Mouse (Mus musculus) forelimb bud, embryonic 11.5 days (tissue): ENCODE measurements around the gene Dnaja4.
"Not testable (repeated sequence)": the region's sequence is repeated elsewhere in the genome, so short reads cannot be mapped to it uniquely, and the experiment has no call there.

Source experiments
- DNase-seq: peaks from one replicate; pipeline ENCODE4 v3.0.0-alpha.2; 2012; ENCODE audit warnings: low read depth, low spot score

The Dnaja4 gene

DNA sequence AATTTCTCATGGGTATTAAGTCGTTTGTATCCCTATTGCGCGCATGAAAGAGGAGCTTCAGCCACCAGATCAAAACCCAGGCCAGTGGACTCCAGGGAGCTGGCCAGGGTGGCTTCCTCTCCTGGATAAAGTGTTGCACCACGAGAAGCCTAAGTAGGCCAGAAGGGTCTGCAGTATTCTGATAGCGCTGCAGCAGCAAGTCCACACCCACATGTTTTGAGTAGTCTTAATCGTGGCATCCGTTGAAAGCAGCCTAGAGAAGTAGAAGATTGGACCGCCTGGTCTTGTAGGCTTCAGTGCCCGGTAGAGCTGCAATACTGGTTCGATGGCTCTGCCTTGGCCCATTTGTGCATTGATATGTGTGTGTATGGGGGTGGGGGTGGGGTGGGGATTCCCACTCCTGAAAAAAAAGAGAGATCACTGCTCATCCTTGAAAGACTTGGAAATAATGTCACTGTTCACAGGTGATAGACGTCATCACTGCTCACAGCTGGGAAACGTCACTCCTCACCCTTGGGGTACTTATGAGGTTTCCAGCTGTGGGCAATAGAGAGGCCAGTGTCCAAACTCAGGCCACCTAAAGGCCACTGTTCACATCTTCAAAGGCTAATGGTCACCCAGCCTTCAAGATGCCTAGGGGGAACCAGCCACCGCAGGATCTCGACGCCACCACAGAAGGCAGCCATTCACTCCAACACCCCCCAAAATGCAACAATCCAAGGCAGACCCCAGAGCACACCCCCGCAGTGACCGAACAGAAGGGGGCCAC lies at the start of gene Dnaja4:
Gene Dnaja4 (plus strand): TSS at position 556 of the 769 bp plus-strand sequence.
- no peak for DNase-seq

GRCm38 (mm10) chr9:54649360-54649759 lies 49.3 kb upstream of the Dnaja4 start:
- no peak for DNase-seq

GRCm38 (mm10) chr9:54652778-54653177 lies 45.9 kb upstream of the Dnaja4 start:
- DNase-seq, result no peak

DNA sequence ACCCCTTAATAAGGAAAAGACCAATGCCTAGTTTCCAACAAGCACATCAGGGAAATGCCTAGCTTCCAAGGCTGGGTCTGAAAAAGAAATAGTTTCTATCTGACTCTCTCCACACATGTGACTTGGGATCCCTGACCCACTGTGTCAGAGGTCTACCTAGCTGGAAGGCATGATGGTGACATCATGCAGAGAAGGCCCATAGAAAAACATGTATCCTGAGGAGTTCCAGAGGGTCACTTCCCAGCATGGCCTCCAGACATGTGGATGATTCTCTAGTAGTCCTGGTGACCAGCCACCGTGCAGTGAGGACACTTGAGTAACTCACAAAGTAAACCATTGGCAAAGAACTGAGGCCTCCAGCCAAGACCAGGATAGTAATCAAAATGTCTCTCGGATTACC lies 42.8 kb upstream of the Dnaja4 start:
- DNase-seq, result no peak

DNA sequence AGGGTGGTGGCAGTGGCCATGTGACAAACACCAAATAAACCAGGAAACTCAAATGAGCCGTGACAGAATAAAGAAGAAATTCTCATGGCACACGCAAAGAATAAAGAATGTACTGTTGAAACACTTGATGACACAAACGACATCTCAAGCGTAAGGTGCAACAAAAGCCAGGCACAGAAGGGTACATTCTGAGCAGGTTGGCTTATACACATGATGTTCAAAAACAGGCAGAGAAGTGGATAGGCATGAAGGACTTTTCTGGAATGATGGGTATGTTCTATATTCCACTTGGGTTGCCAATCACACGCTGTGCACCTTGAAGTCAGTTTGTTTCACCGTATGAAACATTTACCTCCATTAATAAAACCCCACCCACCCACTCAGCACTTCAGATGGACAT lies 42.3 kb upstream of the Dnaja4 start:
- DNase-seq, result no peak

DNA sequence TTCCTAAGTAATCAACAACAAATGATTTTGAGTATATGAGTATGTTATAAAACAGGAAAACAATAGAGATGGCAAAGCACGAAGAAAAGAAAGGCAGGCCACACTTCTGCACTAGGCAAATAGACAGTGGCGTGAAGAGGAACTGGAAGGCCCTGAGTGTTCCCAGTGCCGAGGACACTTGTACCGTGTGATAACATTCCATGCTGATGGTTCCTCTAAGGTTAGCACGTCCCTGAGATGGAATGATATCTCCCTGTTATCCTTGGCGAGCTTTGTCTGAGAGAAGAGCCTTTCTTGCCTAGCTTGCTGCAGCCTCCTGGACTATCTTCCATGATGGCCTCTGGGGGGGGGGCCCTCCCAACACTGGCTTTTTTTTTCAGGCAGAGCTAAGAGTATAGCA lies 39.9 kb upstream of the Dnaja4 start:
- DNase-seq, result no peak

GRCm38 (mm10) chr9:54661605-54662377 lies 36.9 kb upstream of the Dnaja4 start, which contains the start of gene Acsbg1:
TSS of gene Acsbg1 (minus strand) at chr9:54661870.
- no peak for DNase-seq

DNA sequence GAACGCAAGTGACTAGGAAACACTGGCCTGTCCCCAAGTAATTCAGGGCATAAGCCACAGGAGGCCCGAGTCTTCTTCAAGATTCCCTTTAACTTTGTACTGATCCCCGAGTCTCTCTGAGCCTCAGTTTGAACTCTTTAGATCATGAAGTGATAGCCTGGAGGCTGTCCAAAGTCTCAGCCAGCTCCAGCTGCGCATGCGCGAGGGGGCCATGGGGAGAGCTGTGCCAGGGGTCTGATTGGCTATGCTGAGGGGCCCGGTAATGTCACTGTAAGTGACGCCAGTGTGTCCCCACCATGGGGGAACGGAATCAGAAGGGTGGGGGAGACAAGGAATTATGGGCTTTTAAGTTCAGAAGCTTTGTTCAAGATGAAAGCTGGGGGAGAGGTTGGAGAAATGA lies 34.3 kb upstream of the Dnaja4 start:
- DNase-seq, result no peak

GRCm38 (mm10) chr9:54666116-54666515 lies 32.6 kb upstream of the Dnaja4 start:
- no peak for DNase-seq

- DNase-seq, result no peak
These were observed 30.2 kb upstream of the Dnaja4 start for GRCm38 (mm10) chr9:54668455-54668854.

GRCm38 (mm10) chr9:54671962-54672361 lies 26.7 kb upstream of the Dnaja4 start:
- no peak for DNase-seq

- no peak for DNase-seq
These were observed 24.8 kb upstream of the Dnaja4 start for GRCm38 (mm10) chr9:54673887-54674286.

DNA sequence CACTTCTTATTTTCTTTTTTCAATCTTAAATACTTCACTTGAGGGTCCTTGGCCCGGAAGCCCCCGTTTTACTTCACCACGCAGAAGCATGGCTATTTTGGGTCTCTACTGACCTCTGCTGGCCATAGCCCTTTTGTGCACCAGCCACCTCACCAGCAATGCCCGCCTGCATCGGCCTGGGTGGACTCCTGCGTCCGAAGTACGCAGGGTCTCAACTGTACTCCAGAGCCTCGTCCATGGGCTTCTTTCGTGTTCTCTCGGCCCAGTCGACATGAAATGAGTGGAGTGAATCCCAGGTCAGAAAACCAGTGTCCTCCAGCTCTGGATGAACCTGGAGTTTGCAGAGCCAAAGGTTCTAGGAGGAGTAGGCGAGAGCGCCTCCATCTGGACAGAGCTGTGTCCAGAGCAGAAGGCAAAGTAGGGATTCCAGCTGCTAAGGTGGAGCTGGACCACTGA lies 22.1 kb upstream of the Dnaja4 start:
- peak; percentile 82 for DNase-seq

GRCm38 (mm10) chr9:54682846-54683245 lies 15.8 kb upstream of the Dnaja4 start:
- no peak for DNase-seq

GRCm38 (mm10) chr9:54683814-54684605 lies 14.7 kb upstream of the Dnaja4 start:
- no peak for DNase-seq

DNA sequence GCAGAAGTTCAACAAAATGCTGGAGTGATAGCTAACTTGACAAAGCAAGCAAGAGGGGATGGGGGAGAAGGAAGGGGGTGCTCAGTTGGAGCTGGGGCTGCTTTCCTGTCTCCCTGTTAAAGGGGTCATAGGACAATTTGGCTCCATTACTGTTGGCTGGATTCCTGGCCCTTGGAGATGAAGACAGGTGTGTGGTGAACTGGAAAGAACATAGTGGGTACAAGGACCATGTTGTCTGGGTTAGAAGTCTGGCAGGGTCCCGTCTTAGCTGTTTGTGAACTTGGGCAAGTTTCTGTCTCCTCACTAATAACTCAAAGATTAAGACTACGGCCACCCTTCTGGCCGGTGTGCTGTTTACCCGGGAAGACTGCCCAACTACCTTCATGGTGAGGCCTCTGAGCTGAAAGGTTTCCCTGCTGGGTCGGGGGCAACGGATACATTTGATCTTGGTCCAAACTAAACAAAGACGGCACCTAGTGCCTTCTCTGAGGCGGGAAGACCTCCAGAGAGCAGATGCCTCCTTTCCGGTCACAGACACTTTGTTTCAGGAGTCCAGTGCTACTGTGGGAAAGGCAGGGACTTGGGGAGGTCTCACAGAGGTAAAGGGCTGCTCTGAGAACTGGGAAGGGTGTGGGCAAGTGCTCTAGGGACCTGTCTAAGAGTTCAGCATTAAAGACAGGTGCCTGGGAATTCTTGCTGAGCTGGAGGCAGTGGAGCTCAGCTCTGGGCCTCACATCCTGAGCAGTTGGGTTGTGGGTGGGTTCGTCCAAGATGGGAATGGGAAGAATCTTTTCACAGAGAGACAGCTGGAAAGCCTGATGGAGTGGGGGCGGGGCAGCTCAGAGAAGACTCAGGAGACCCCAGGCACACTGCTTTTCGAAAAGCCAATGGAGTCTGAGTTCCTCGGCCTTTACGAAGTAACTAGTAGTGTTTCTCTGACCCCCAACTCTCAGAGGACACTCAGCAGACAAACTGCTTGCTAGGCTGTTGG lies 11.1 kb upstream of the Dnaja4 start:
- DNase-seq, result no peak

GRCm38 (mm10) chr9:54689446-54689845 lies 9.2 kb upstream of the Dnaja4 start:
- no peak for DNase-seq

DNA sequence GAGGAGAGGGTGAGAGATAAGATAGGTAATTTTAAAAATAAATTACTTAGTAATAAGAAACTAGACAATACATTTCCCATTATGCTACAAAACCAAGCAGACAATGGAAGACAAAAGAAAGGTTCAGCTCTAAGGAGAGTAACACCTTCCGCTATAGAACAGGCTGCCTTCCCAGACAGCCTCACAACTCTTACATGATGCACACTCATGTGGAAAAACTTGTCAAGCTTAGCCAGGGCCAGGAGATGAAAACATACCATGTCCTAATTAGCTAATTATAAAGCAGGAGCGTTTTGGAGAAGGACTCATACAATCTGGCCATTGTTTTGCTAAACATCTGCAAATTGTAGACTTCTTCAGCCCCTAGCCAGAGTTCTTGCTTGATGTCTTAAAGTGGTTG lies 8.0 kb upstream of the Dnaja4 start:
- not testable (repeated sequence) for DNase-seq

GRCm38 (mm10) chr9:54691241-54691805 lies 7.3 kb upstream of the Dnaja4 start:
- not testable (repeated sequence) for DNase-seq

DNA sequence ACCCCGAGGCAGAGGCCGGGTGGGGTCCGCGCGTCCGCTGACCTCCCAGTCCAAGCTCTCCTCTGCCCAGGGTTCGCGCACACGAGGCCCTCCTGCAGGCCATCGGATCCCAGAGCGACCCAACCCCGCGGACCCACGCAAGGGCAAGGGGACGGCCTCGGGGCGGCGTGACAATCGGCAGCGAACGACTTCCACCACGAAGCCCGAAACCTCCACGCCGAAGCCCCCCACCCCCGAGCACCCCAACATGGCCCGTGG lies 343 bp downstream of the Dnaja4 start:
- no peak for DNase-seq
